Mouse (Mus musculus) lung, adult 2 months (tissue): ENCODE results near the gene Wdr19.

Experiments used
- CTCF ChIP-seq: fragments of 200-500 bp; IDR thresholded peaks from 2 replicates; pipeline ENCODE4 v1.5.1; 2011; ENCODE audit warnings: mild to moderate bottlenecking, low read length, control low read depth; ENCODE audit not compliant: insufficient read depth
- POLR2A ChIP-seq: fragments of 200-500 bp; IDR thresholded peaks from 2 replicates; pipeline ENCODE4 v1.6.1; 2011; ENCODE audit warnings: low read depth, mild to moderate bottlenecking, control low read depth, low read length, borderline replicate concordance; ENCODE audit errors: extremely low read depth

DNA sequence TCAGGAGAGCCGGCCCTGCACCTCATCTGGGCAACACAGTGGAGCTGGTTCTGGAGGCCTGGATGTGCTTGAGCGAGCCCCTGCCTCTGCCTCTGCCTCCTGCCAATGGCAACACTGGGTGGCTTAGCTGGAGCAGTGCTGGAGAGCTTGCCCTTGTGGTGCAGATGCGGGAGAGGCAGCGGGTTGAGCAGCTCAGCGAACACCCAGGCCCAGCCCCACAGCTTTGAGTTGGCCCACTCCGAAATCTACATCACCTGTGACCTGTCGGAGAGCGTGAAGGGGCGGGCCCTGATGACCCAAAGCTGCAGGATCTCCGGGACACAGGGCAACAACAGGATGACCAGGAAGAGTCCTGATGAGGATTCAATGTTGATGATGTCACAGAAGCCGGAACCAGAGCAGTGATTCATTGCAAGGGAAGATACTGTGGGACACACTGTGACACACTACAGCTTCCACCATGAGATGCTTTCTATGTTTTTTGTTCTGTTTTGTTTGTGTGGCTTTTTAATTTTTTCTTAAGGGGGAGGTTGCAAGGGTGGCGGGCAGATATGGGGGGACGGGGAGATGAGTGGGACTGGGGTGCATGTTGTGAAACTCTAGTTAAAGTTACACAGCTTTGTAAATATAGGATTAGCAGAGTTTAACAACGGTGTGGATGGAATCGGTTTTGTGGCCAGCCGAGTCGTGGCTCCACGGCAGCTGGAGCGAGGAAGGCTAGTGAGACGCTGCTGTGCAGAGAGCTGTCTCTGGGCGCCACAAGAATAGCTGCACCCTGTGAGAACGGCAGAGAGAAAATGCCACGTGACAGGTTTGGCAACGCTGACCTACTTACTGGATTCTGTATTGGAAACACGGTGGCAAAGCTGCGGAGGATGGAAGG lies 24.2 kb upstream of the Wdr19 start:
- TF ChIP-seq POLR2A (no peak), CTCF (no peak)
